Mouse (Mus musculus) megakaryocyte, embryonic 14.5 days (primary cell): ENCODE measurements around the gene Rbm47.

ENCODE experiments used
- FLI1 ChIP-seq: IDR thresholded peaks from 2 replicates; pipeline ENCODE4 v1.6.1; 2012; ENCODE audit warnings: low read length, inconsistent platforms, mixed read lengths
- GATA1 ChIP-seq: IDR thresholded peaks from 3 replicates; pipeline ENCODE4 v1.6.1; 2012; ENCODE audit warnings: mixed read lengths, low read length, inconsistent platforms, borderline replicate concordance

- no peak for TF ChIP-seq FLI1
- no peak for TF ChIP-seq GATA1
These were observed 146.1 kb downstream of the Rbm47 start for GRCm38 (mm10) chr5:66026796-66027195.
